Mouse (Mus musculus) hindbrain, embryonic 16.5 days (tissue): ENCODE data around the gene Tmem221. TPM values are rescaled to one million over a fixed set of nuclear protein-coding genes. Genes with fewer than 3 reads are reported as not detected.

Experiments used
- ATAC-seq: fragments of 200-750 bp; cut with Nextera tagmentation; 2 replicates; pipeline ENCODE4 v1.8.0; 2017; ENCODE audit warnings: moderate TSS enrichment, moderate library complexity
- H3K27ac ChIP-seq: fragments of 300-500 bp; sonication (generic); 2 replicates; pipeline ENCODE4 v1.5.1; 2014; ENCODE audit warnings: low read depth, mild to moderate bottlenecking, control low read depth, low read length, moderate library complexity
- H3K27me3 ChIP-seq: fragments of 300-500 bp; sonication (generic); replicated peaks from 2 replicates; pipeline ENCODE4 v1.6.1; 2014; ENCODE audit warnings: low read length; ENCODE audit not compliant: control insufficient read depth, insufficient read depth
- H3K36me3 ChIP-seq: fragments of 300-500 bp; sonication (generic); 2 replicates; pipeline ENCODE4 v1.6.1; 2014; ENCODE audit warnings: mild to moderate bottlenecking, low read length, moderate library complexity, mixed read lengths; ENCODE audit not compliant: control insufficient read depth, insufficient read depth
- H3K4me1 ChIP-seq: fragments of 300-500 bp; sonication (generic); 2 replicates; pipeline ENCODE4 v1.6.1; 2014; ENCODE audit warnings: low read depth, low read length; ENCODE audit not compliant: control insufficient read depth, insufficient read depth
- H3K4me2 ChIP-seq: fragments of 300-500 bp; sonication (generic); 2 replicates; pipeline ENCODE4 v1.6.1; 2014; ENCODE audit warnings: mild to moderate bottlenecking, low read length, control low read depth, moderate library complexity
- H3K4me3 ChIP-seq: fragments of 300-500 bp; sonication (generic); 2 replicates; pipeline ENCODE4 v1.5.1; 2014; ENCODE audit warnings: mild to moderate bottlenecking, low read length, control low read depth, moderate library complexity
- H3K9ac ChIP-seq: fragments of 300-500 bp; sonication (generic); 2 replicates; pipeline ENCODE4 v1.6.1; 2014; ENCODE audit warnings: low read depth, mild to moderate bottlenecking, control low read depth, low read length, moderate library complexity
- H3K9me3 ChIP-seq: fragments of 300-500 bp; sonication (generic); 2 replicates; pipeline ENCODE4 v1.6.1; 2014; ENCODE audit warnings: mild to moderate bottlenecking, low read length, moderate library complexity; ENCODE audit not compliant: control insufficient read depth
- WGBS: fragments of 180-500 bp; shearing (Covaris S2); extraction: QIAGEN DNeasy Blood & Tissue Kit; methylation state at CpG from one replicate; pipeline ENCODE4 v1.1.7; 2014; 5-methylcytosine and 5-hydroxymethylcytosine counted together
- polyA plus RNA-seq: library from polyadenylated mRNA; unstranded; fragments of >200 nt; fragmentation: Nextera tagmentation; extraction: Ambion mirVana; gene quantifications from 2 replicates; pipeline ENCODE4 v1.2.1, GENCODE M21; 2015

Gene Tmem221
- polyA plus RNA-seq, 1 experiment from 2014 or later, result 0.09 TPM

DNA sequence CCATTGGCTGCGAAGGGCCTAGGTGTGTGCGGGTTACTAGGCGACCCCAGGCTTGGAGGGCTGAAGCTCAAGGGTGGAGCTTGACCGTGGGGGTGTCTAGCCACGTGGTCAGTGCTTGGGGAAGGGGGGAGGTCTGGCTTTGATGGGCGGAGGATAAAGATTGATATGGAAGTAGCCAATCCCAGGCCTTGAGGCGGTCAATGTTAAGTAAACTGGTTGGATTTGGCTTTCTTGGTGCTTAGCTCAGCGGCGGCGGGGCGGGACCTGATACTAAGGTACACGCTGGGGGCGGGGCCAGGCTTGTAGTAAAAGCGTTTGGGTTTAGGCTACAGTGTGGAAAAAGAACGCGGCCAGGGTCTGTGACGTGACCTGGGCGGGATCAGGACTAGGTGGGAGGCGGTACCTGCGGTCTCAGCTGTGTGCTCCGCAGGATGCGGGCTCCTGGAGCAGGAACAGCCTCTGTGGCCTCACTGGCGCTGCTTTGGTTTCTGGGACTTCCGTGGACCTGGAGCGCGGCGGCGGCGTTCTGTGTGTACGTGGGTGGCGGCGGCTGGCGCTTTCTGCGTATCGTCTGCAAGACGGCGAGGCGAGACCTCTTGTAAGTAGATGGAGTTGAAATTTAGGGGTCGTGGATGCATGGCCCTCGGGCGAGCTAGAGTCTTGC is 11.8 kb upstream of the Tmem221 start:
- peak overlapping the region; percentile 77 for H3K9ac ChIP-seq
- peak overlapping the region; percentile 68 for H3K4me3 ChIP-seq
- peak overlapping the region; percentile 90 for H3K27ac ChIP-seq
- 0 out of 2 replicates have a peak, but pooled peaks cover 3% of the 10 kb centered on the region for H3K27me3 ChIP-seq
- ATAC-seq, result peak; percentile 91
- no peaks in the 10 kb centered on the region for H3K36me3 ChIP-seq
- peaks cover 32% of the 10 kb centered on the region for H3K4me1 ChIP-seq
- H3K4me2 ChIP-seq, result peak overlapping the region; percentile 69
- WGBS, result 1% methylated on average over 41 of the region's 41 CpGs
- H3K9me3 ChIP-seq, result no peaks in the 10 kb centered on the region

GRCm38 (mm10) chr8:71569366-71570290 is 11.0 kb upstream of the Tmem221 start:
- H3K4me2 ChIP-seq, result peak overlapping the region; percentile 69
- H3K36me3 ChIP-seq, result no peaks in the 10 kb centered on the region
- WGBS, result under 1% methylated on average over 51 of the region's 51 CpGs
- H3K9me3 ChIP-seq, result no peaks in the 10 kb centered on the region
- H3K4me1 ChIP-seq, result peaks cover 32% of the 10 kb centered on the region
- ATAC-seq, result peak; percentile 83
- peak overlapping the region; percentile 68 for H3K4me3 ChIP-seq
- peak overlapping the region; percentile 77 for H3K9ac ChIP-seq
- H3K27ac ChIP-seq, result peak overlapping the region; percentile 90
- 0 out of 2 replicates have a peak, but pooled peaks cover 4% of the 10 kb centered on the region for H3K27me3 ChIP-seq

DNA sequence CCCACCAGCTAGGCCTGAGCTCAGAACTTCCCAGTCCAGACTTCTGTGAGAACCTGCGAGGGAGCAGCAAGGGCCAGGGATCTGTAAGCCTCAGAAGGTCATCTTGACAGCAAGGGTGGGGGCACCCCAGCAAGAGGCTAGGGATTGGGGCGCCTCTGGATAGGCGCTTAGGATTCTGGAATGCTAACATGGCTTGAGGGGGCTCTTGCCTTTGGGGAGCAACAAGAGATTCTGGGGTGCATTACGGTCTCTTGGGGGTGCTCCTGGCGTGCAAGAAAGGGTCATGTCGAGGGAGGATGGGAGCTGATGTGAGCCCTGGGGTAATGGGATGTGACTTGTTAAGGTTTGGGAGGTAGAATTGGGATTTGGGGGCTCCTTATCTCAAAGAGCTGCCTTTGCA is 10.3 kb upstream of the Tmem221 start:
- Histone ChIP-seq H3K27me3 (0 out of 2 replicates have a peak, but pooled peaks cover 4% of the 10 kb centered on the region), H3K4me1 (peaks cover 32% of the 10 kb centered on the region), H3K4me2 (peak overlapping the region; percentile 69), H3K27ac (peak overlapping the region; percentile 90), H3K4me3 (peak overlapping the region; percentile 68), H3K36me3 (no peaks in the 10 kb centered on the region), H3K9me3 (peaks cover 2% of the 10 kb centered on the region; the same call in 1 of the 2 replicates), H3K9ac (peak overlapping the region; percentile 77)
- ATAC-seq, result no peak
- WGBS, result 16% methylated on average over 6 of the region's 6 CpGs

DNA sequence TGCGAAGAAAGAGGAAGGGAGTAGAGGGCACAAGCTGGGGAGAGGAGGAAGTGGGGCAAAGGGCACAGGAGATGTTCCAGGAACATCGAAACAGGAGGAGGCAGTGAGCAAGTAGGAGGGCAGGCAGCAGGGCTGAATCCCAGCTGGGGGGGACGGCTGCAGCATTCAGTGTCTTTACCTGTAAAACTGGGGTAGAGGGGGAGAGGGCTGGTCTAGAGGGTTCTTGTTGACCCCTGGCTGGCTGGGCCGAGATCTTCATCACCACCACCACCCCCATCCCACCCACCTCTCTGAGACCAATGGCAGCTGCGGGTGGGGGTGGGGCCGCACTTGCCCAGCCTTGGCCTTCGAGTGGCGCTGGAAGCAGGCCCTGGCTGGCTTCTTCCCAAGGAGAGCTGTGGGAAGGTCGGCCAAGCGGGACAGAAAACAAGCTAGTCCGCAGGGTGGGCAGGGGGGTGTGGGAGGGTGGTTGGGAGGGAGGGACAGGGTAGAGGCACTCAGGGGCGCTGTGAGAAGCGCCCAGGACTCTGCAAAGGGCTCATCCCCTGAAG is 9.8 kb upstream of the Tmem221 start, which contains the start of gene Slc27a1:
Gene Slc27a1, plus strand, starts transcription at position 496 of the 551 bp plus-strand sequence.
- 8% methylated on average over 13 of the region's 13 CpGs for WGBS
- Histone ChIP-seq H3K9ac (peak within 1 kb of the TSS; percentile 77), H3K4me3 (peak within 1 kb of the TSS; percentile 68), H3K4me2 (peak within 1 kb of the TSS; percentile 69), H3K27ac (peak within 1 kb of the TSS; percentile 90), H3K36me3 (no peaks in the 10 kb centered on the region), H3K27me3 (peaks cover 4% of the 10 kb centered on the region; the same call in 1 of the 2 replicates), H3K9me3 (peaks cover 2% of the 10 kb centered on the region; the same call in 1 of the 2 replicates), H3K4me1 (peaks cover 32% of the 10 kb centered on the region)
- peak; percentile 13 for ATAC-seq

GRCm38 (mm10) chr8:71567587-71567986 is 8.9 kb upstream of the Tmem221 start:
- peaks cover 11% of the 10 kb centered on the region for H3K27me3 ChIP-seq
- peaks cover 2% of the 10 kb centered on the region; the same call in 1 of the 2 replicates for H3K9me3 ChIP-seq
- H3K9ac ChIP-seq, result no peak overlapping the region
- no peak overlapping the region for H3K27ac ChIP-seq
- no peak for ATAC-seq
- 70% methylated on average over 7 of the region's 7 CpGs for WGBS
- no peaks in the 10 kb centered on the region for H3K36me3 ChIP-seq
- H3K4me3 ChIP-seq, result no peak overlapping the region
- peaks cover 27% of the 10 kb centered on the region for H3K4me1 ChIP-seq
- no peak overlapping the region for H3K4me2 ChIP-seq

DNA sequence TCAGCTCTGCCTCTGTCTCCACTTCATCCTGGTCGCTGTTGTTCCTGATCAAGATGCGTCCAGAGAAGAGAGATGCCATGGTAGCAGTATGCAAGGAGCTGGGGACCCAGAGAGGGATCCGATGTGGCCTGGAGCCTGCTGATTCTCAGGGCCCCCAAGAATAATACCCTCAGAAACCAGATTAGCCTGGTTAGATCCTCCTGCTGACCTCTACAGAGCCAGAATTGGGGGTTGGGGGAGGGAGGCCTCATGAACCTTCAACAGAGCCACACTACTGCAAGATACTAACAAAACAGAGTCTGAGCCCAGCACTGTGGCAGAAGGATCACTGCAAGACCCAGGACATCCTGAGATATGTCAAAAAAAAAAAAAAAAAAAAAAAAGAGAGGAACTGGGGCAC is 7.8 kb upstream of the Tmem221 start, which contains the start of gene Nxnl1:
Gene Nxnl1, minus strand, starts transcription at position 101 of the 400 bp plus-strand sequence.
- H3K27me3 ChIP-seq, result peaks cover 22% of the 10 kb centered on the region

GRCm38 (mm10) chr8:71563992-71564391 is 5.3 kb upstream of the Tmem221 start:
- Histone ChIP-seq H3K27me3 (peaks cover 44% of the 10 kb centered on the region), H3K4me2 (no peak overlapping the region), H3K9ac (no peak overlapping the region), H3K4me1 (peaks cover 16% of the 10 kb centered on the region), H3K36me3 (no peaks in the 10 kb centered on the region), H3K9me3 (peaks cover 2% of the 10 kb centered on the region; the same call in 1 of the 2 replicates), H3K4me3 (no peak overlapping the region), H3K27ac (no peak overlapping the region)
- WGBS, result 92% methylated on average over 4 of the region's 4 CpGs
- ATAC-seq, result no peak

More for the DNA sequence above, 7.8 kb upstream of the Tmem221 start, which contains the start of gene Nxnl1:
- no peaks in the 10 kb centered on the region for H3K36me3 ChIP-seq
- H3K4me1 ChIP-seq, result peaks cover 20% of the 10 kb centered on the region
- no peak within 1 kb of the TSS for H3K27ac ChIP-seq
- peaks cover 2% of the 10 kb centered on the region; the same call in 1 of the 2 replicates for H3K9me3 ChIP-seq
- H3K9ac ChIP-seq, result no peak within 1 kb of the TSS
- WGBS, result 79% methylated on average over 3 of the region's 3 CpGs
- no peak for ATAC-seq
- H3K4me3 ChIP-seq, result no peak within 1 kb of the TSS
- H3K4me2 ChIP-seq, result no peak within 1 kb of the TSS

DNA sequence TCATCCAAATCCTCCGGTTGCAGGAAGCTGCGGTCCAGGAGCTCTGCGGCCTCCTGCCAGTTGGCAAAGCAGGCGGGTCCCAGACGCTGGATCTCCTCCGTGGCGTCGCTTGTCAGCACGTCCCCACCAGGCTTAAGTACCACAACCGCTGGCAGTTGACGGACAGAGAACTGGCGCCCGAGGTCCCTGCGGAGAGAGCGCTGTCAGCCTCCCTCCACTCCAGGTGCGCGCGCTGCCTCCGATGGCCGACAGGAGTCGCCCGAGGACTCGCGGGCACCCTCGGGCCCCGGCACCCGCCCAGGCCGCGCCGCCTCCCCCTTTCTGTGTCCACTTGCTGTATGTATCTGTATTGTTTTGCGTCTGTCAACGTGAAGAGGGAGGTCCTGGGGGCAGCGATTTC is 4.1 kb upstream of the Tmem221 start:
- Histone ChIP-seq H3K36me3 (no peaks in the 10 kb centered on the region), H3K4me2 (peak overlapping the region; percentile 52), H3K27ac (no peak overlapping the region), H3K4me1 (peaks cover 13% of the 10 kb centered on the region), H3K9me3 (peaks cover 2% of the 10 kb centered on the region; the same call in 1 of the 2 replicates), H3K9ac (peak overlapping the region; percentile 50), H3K27me3 (peaks cover 56% of the 10 kb centered on the region), H3K4me3 (peak overlapping the region; percentile 32)
- ATAC-seq, result peak; percentile 53; the same call in 1 of the 2 replicates
- 1% methylated on average over 33 of the region's 33 CpGs for WGBS
